Mouse (Mus musculus) forebrain, embryonic 14.5 days (tissue): ENCODE data around the gene Galnt7. TPM values are rescaled to one million over a fixed set of nuclear protein-coding genes. Genes with fewer than 3 reads are reported as not detected.
"Not testable (repeated sequence)": the region's sequence is repeated elsewhere in the genome, so short reads cannot be mapped to it uniquely, and the experiment has no call there.

Experiments
- ATAC-seq: fragments of 200-750 bp; cut with Nextera tagmentation; 2 replicates; pipeline ENCODE4 v1.8.0; 2017; ENCODE audit warnings: mild to moderate bottlenecking, moderate library complexity
- DNase-seq: peaks from one replicate; pipeline ENCODE4 v3.0.0-alpha.2; 2015; ENCODE audit warnings: low spot score
- H3K27ac ChIP-seq: fragments of 300-500 bp; sonication (generic); 2 replicates; pipeline ENCODE4 v1.5.1; 2014; ENCODE audit warnings: low read depth, mild to moderate bottlenecking, control low read depth, low read length, moderate library complexity
- H3K27me3 ChIP-seq: fragments of 300-500 bp; sonication (generic); replicated peaks from 2 replicates; pipeline ENCODE4 v1.6.1; 2014; ENCODE audit warnings: low read length, control low read depth, mixed read lengths; ENCODE audit not compliant: control insufficient read depth, insufficient read depth
- H3K36me3 ChIP-seq: fragments of 300-500 bp; sonication (generic); 2 replicates; pipeline ENCODE4 v1.6.1; 2014; ENCODE audit warnings: low read length, control low read depth; ENCODE audit not compliant: control insufficient read depth, insufficient read depth
- H3K4me1 ChIP-seq: fragments of 300-500 bp; sonication (generic); 2 replicates; pipeline ENCODE4 v1.6.1; 2014; ENCODE audit warnings: antibody characterized with exemption, low read length, control low read depth; ENCODE audit not compliant: control insufficient read depth, insufficient read depth
- H3K4me2 ChIP-seq: fragments of 300-500 bp; sonication (generic); 2 replicates; pipeline ENCODE4 v1.6.1; 2014; ENCODE audit warnings: mild to moderate bottlenecking, control low read depth, low read length
- H3K4me3 ChIP-seq: fragments of 300-500 bp; sonication (generic); 2 replicates; pipeline ENCODE4 v1.5.1; 2014; ENCODE audit warnings: low read depth, low read length, control low read depth
- H3K9ac ChIP-seq: fragments of 300-500 bp; sonication (generic); 2 replicates; pipeline ENCODE4 v1.6.1; 2014; ENCODE audit warnings: mild to moderate bottlenecking, low read length, control low read depth, moderate library complexity
- H3K9me3 ChIP-seq: fragments of 300-500 bp; sonication (generic); replicated peaks from 2 replicates; pipeline ENCODE4 v1.6.1; 2016; ENCODE audit warnings: low read length, control low read depth, mixed read lengths; ENCODE audit not compliant: control insufficient read depth
- WGBS: fragments of 180-500 bp; shearing (Covaris S2); extraction: QIAGEN DNeasy Blood & Tissue Kit; methylation state at CpG from one replicate; pipeline ENCODE4 v1.1.7; 2014; 5-methylcytosine and 5-hydroxymethylcytosine counted together
- polyA plus RNA-seq: library from polyadenylated mRNA; unstranded; fragments of >200 nt; fragmentation: Nextera tagmentation; extraction: Ambion mirVana; gene quantifications from 2 replicates; pipeline ENCODE4 v1.2.1, GENCODE M21; 2014

Galnt7 gene
- polyA plus RNA-seq, 1 experiment from 2014 or later = 9.1 TPM

DNA sequence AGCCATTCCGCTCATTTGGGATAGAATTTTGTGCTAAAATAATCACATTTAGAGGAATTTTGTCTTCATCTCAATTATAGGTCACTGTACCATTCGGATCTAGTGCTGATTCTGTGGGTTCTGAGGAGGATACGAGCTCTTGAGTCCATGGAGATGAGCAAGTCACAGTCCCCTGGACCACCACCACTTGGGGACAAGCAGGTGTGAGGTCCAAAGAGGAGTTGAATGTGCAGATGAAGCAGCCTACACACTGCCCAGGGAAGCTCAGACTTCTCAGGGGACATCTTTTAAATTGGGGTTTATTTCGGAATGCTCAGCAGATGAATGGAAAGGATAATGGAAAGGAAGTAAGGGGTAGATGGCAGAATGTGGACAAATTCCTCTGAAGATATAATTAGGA lies 119.7 kb downstream of the Galnt7 start:
- Histone ChIP-seq H3K27me3 (no peaks in the 10 kb centered on the region), H3K27ac (no peak overlapping the region), H3K4me2 (no peak overlapping the region), H3K9ac (no peak overlapping the region), H3K4me1 (no peaks in the 10 kb centered on the region), H3K36me3 (peaks cover 11% of the 10 kb centered on the region; the same call in 1 of the 2 replicates), H3K9me3 (no peaks in the 10 kb centered on the region), H3K4me3 (no peak overlapping the region)
- DNase-seq (no peak), ATAC-seq (no peak)
- WGBS = 90% methylated on average over 4 of the region's 4 CpGs

DNA sequence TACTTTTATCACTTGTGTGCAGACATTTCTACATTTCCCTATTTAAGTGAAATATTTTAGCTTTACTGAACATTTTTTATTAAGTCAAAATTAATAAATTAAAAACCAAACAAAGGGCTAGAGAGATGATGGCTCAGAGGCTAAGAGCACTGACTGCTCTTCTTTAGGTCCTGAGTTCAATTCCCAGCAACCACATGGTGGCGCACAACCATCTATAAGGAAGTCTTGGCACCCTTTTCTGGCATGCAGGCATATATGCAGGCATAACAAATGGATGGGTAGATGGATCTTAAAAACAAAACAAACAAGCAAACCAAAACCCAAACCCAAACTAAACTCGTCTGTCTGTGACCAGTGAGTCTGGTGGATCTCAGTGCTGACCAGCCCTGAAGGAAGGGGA lies 120.6 kb downstream of the Galnt7 start:
- WGBS = 58% methylated on average over 2 of the region's 2 CpGs
- ATAC-seq (peak; percentile 45; the same call in 1 of the 2 replicates), DNase-seq (peak; percentile 55)
- no peak overlapping the region for H3K4me2 ChIP-seq
- H3K9ac ChIP-seq = no peak overlapping the region
- peaks cover 11% of the 10 kb centered on the region; the same call in 1 of the 2 replicates for H3K36me3 ChIP-seq
- H3K27ac ChIP-seq = no peak overlapping the region
- no peak overlapping the region for H3K4me3 ChIP-seq
- no peaks in the 10 kb centered on the region for H3K4me1 ChIP-seq
- no peaks in the 10 kb centered on the region for H3K9me3 ChIP-seq
- H3K27me3 ChIP-seq = no peaks in the 10 kb centered on the region

DNA sequence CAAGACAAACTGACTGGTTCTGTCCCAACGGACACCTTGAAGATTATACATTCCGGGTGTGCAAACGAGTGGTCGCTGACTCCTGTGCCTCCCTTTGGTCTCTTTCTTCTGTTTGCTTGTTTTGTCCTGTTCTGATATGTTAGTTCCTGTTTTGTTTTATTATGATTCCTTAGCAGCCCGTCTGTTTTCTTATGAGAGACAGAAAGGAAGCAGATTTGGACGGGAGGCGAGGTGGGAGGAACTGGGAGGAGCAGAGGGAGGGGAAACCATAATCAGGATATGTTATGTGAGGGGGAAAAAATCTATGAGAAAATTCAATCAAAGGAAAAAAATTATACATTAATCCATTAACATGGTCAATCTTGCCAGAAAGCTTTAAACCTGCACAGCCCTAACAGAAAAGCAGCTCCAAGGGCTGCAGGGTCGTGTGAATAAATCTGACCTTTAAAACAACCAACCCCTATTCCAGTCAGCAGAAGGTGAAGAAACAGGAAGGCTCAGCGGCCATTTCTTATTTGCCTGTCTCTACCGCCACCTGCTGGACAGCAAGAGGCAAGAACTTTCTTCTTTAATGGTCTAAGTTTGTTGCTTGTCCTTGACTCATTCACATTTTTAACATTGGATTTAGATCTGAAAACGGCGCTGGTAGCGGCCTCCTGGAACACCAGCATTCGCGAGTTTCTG lies 122.0 kb downstream of the Galnt7 start:
- peak; percentile 90 for DNase-seq
- H3K4me2 ChIP-seq = no peak overlapping the region

DNA sequence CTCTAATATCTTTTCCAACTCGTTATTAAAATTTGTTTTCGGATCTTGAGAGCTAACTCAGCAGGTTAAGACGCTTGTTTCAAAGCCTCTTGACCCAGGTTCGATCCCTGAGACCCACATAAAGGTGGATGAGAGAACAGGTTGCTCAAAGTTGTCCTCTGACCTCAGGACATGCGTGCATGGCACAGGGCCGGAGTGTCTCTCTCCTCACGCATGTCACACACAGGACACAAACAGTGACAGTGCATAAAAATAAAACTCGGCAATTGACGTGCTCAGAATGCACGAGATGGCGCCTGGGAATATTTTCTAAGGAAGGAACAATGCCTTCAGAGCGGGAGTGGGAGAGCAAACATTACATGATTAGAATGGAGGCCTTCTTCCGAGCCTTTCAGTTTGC lies 122.6 kb downstream of the Galnt7 start:
- WGBS = 89% methylated on average over 13 of the region's 13 CpGs
- no peak overlapping the region for H3K4me2 ChIP-seq
- 0 out of 2 replicates have a peak, but pooled peaks cover 4% of the 10 kb centered on the region for H3K36me3 ChIP-seq
- DNase-seq = no peak
- H3K9me3 ChIP-seq = no peaks in the 10 kb centered on the region
- no peaks in the 10 kb centered on the region for H3K4me1 ChIP-seq
- H3K9ac ChIP-seq = no peak overlapping the region
- H3K27ac ChIP-seq = no peak overlapping the region
- no peaks in the 10 kb centered on the region for H3K27me3 ChIP-seq
- no peak overlapping the region for H3K4me3 ChIP-seq
- no peak for ATAC-seq

More for the DNA sequence above, 122.0 kb downstream of the Galnt7 start:
- ATAC-seq = peak; percentile 84
- H3K36me3 ChIP-seq = peaks cover 5% of the 10 kb centered on the region; the same call in 1 of the 2 replicates
- no peaks in the 10 kb centered on the region for H3K4me1 ChIP-seq
- H3K27ac ChIP-seq = no peak overlapping the region
- H3K27me3 ChIP-seq = no peaks in the 10 kb centered on the region
- H3K9me3 ChIP-seq = no peaks in the 10 kb centered on the region
- H3K9ac ChIP-seq = no peak overlapping the region
- WGBS = 29% methylated on average over 15 of the region's 15 CpGs
- H3K4me3 ChIP-seq = no peak overlapping the region

DNA sequence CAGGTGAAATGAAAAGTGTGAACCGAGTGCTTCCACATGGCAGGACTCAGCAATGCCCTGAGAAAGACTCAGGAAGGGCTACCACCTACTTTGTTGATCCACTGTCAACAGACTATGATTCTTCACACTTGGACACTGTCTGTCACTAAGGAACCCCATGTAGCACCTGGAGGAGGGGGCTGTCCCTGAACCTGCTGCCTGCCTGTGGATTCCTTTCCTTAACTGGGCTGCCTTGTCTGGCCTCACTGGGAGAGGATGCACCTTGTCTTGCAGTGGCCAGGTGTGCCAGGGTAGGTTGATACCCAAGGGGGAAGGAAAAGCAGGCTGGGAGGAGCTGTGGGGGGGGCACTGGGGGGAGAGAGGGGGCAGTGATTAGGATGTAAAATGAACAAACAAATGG lies 124.8 kb downstream of the Galnt7 start:
- Histone ChIP-seq H3K27ac (no peak overlapping the region), H3K9ac (no peak overlapping the region), H3K27me3 (no peaks in the 10 kb centered on the region), H3K4me3 (no peak overlapping the region), H3K4me1 (no peaks in the 10 kb centered on the region), H3K36me3 (no peaks in the 10 kb centered on the region), H3K9me3 (no peaks in the 10 kb centered on the region), H3K4me2 (no peak overlapping the region)
- no peak for DNase-seq
- ATAC-seq = no peak
- WGBS = 92% methylated on average over 1 of the region's 1 CpGs

DNA sequence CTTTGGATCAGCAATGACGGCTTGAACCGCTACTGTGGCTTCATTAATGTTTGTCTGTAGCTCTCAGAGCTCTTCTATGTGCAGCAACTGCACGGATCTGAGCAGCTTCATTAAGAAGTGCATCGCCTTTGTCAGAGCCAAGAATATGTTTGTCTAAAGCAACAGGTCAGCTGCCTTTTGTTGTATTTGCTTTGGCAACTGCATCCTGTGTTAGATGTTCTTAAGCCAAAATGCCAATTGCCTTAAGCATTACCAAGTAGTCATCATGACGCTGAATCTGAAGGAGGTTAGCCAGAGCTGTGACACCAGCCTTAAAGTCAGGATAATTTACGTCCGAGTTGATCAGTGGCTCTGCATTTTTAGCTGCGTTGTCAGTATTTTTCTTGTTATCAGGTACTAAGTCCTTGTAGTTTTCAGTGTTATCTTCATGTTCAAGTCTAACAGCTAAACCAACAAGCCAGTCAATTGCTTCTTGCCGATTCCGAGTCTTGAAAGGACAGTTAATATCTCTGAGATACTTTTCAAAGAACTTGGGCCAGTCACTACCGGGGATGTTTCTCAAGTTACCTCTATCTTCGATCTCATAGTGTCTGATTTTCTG lies 132.5 kb downstream of the Galnt7 start:
- no peak overlapping the region for H3K4me3 ChIP-seq
- no peak for ATAC-seq
- H3K9me3 ChIP-seq = no peaks in the 10 kb centered on the region

DNA sequence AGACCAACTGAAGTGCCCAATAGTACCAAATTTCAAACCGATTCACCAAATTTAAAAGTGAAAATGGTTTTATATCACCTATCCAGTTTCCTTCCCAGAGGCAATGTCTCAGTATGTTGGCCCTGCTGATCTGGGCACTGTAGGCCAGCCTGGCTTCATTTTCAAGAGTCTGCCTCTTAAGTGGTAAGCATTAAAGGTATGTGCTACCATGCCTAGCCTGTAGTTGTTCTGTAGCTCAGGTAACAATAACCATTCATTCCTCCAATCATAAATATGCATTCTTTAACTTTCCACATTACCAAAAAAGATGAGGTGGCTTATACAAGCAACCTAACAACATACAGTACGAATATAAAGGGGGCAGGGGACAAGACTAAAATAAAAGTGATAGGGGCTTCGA lies 135.1 kb downstream of the Galnt7 start:
- no peak overlapping the region for H3K9ac ChIP-seq
- no peak overlapping the region for H3K27ac ChIP-seq
- peaks cover 28% of the 10 kb centered on the region; the same call in 1 of the 2 replicates for H3K36me3 ChIP-seq
- DNase-seq (no peak), ATAC-seq (no peak)
- 88% methylated on average over 3 of the region's 3 CpGs for WGBS
- H3K4me3 ChIP-seq = no peak overlapping the region
- H3K27me3 ChIP-seq = no peaks in the 10 kb centered on the region
- H3K4me1 ChIP-seq = no peaks in the 10 kb centered on the region
- H3K9me3 ChIP-seq = no peaks in the 10 kb centered on the region
- H3K4me2 ChIP-seq = no peak overlapping the region

More for the DNA sequence above, 132.5 kb downstream of the Galnt7 start:
- Histone ChIP-seq H3K36me3 (peaks cover 17% of the 10 kb centered on the region; the same call in 1 of the 2 replicates), H3K4me2 (no peak overlapping the region), H3K27ac (no peak overlapping the region), H3K4me1 (no peaks in the 10 kb centered on the region), H3K9ac (no peak overlapping the region), H3K27me3 (no peaks in the 10 kb centered on the region)
- no peak for DNase-seq
- 87% methylated on average over 12 of the region's 12 CpGs for WGBS

DNA sequence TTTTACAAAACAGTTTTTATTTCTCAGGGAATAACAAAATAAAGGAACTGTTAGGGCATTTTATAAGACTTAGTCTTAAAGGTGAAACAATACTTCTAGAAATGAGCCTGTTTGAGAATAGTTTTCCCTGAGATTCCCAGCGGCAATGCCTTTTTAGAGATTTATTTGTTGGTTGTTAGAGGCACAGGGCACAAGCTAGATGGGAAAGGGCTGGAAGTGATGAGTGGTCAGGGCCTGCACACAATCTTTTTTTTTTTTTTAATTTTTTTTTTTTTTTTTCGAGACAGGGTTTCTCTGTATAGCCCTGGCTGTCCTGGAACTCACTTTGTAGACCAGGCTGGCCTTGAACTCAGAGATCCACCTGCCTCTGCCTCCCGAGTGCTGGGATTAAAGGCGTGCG lies 136.1 kb downstream of the Galnt7 start:
- H3K4me1 ChIP-seq, DNase-seq, H3K27me3 ChIP-seq, H3K9me3 ChIP-seq, ATAC-seq, H3K4me3 ChIP-seq, H3K9ac ChIP-seq, H3K4me2 ChIP-seq, H3K27ac ChIP-seq: not testable (repeated sequence)
- H3K36me3 ChIP-seq = peaks cover 28% of the 10 kb centered on the region; the same call in 1 of the 2 replicates
- 94% methylated on average over 4 of the region's 5 CpGs for WGBS

DNA sequence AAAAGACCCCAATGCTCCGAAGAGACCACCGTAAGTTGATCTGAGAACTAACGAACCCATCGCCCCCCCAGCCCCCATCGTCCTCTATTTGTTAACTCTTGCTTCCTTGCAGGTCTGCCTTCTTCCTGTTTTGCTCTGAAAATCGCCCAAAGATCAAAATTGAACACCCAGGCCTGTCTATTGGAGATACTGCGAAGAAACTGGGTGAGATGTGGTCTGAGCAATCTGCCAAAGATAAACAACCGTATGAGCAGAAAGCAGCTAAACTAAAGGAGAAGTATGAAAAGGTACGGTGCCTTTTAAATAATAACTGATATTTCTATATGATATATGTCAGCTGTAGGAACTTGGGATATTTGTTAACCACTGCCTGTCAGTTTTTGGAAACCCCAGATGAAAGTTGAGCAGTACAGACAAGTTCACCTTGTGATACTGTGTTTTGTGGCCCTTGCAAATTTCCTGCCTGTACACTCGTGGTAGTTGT lies 139.6 kb downstream of the Galnt7 start:
- 13% methylated on average over 10 of the region's 10 CpGs for WGBS
- H3K9me3 ChIP-seq, ATAC-seq, H3K27me3 ChIP-seq, DNase-seq, H3K4me1 ChIP-seq: not testable (repeated sequence)
- H3K4me2 ChIP-seq = peak overlapping the region; percentile 96
- H3K9ac ChIP-seq = peak overlapping the region; percentile 99
- peaks cover 28% of the 10 kb centered on the region; the same call in 1 of the 2 replicates for H3K36me3 ChIP-seq
- 0 out of 2 replicates have a peak overlapping the region, but pooled peaks have one; percentile 98 for H3K27ac ChIP-seq
- H3K4me3 ChIP-seq = peak overlapping the region; percentile 86
